10 mouse cellular contexts compared by ENCODE assay signal in genomic region chrX:56839369-56839768, GRCm38 (mm10). TPM values are rescaled to one million over a fixed set of nuclear protein-coding genes. Genes with fewer than 3 reads are reported as not detected.
DNase-seq lines count a peak whose midpoint lies in the region; TF ChIP-seq lines count a peak whose summit lies in the region.
"Had no signal": no experiment of that assay in that cellular context is flagged by ENCODE, and none has a peak within 500 bp of the region (broad histone marks: within the 10 kb centered on the region; RNA-seq: fewer than 3 reads in every experiment).

No protein-coding gene starts in this region.

- no peak for TF ChIP-seq POLR2A in cortical plate, adult 2 months (IDR thresholded peaks at IDR 0.05; ENCODE audit: extremely low read depth, insufficient read depth, low read length)

- intact Hi-C loops in left cerebral cortex, postnatal 14 days (cut with DNase I), result loop anchor here (5.0 to 10.0 kb wide), 2 partner anchors 187 to 305 kb away; no protein-coding TSS in a partner anchor

- TF ChIP-seq CTCF in cortical plate, adult 2 months (IDR thresholded peaks at IDR 0.05; ENCODE audit: extremely low read depth, insufficient read depth, low read length), result peak; percentile 51

- no peak overlapping the region for H3K27ac ChIP-seq in cortical plate, adult 2 months (ENCODE audit: insufficient read depth, low read length)
- H3K27ac ChIP-seq: macrophage; stomach, embryonic 15.5 days had no signal

- no peak overlapping the region for H3K4me3 ChIP-seq in cortical plate, adult 2 months (ENCODE audit: insufficient read depth, low read length)
- H3K4me3 ChIP-seq: stomach, embryonic 15.5 days had no signal

- H3K4me1 ChIP-seq in cortical plate, adult 2 months (ENCODE audit: control insufficient read depth, insufficient read depth, low read length), result no peaks in the 10 kb centered on the region
- H3K4me1 ChIP-seq: stomach, embryonic 15.5 days had no signal

- DNase-seq in cerebellum, adult 11 months, result peak; percentile 6
- DNase-seq in cerebellum, adult 11-12 months, result no peak
- DNase-seq in left cerebral cortex, adult 11 months (ENCODE audit: low spot score), result peak; percentile 0
- DNase-seq in left cerebral cortex, adult 8-10 months (ENCODE audit: low spot score in 2 of 2), result no peak
- peak; percentile 5 for DNase-seq in CD4-positive helper T cell, adult 2 months (ENCODE audit: low read depth, low spot score)
- DNase-seq in left cerebral cortex, postnatal 14 days (ENCODE audit: low spot score in 2 of 2), result peak; percentile 8 to 24
- no peak for DNase-seq in frontal cortex, postnatal 14 days (ENCODE audit: low spot score in 2 of 2)

RNA-seq across cellular contexts. Expression of gene Map7d3, which starts 17.2 kb away (rescaled TPM):
- total RNA-seq in left cerebral cortex, adult 8-10 months (2022), result under 1 TPM in 2 of 4 experiments, not detected in 2; 0.17 to 0.23 TPM
- polyA plus RNA-seq in cortical plate, adult 2 months (2012; rRNA removed), result 0.09 TPM in 1 of 2 replicates, not detected in the other
- total RNA-seq in left cerebral cortex, postnatal 14 days (2021), result under 1 TPM; 0.19 to 0.24 TPM

RNA-seq across cellular contexts. Expression of gene Adgrg4, which starts 30.6 kb away (rescaled TPM):
- not detected for total RNA-seq in left cerebral cortex, adult 8-10 months (2022)
- polyA plus RNA-seq in cortical plate, adult 2 months (2012; rRNA removed), result not detected in 2 replicates
- under 1 TPM in 1 of 2 experiments, not detected in 1; 0.24 TPM for total RNA-seq in left cerebral cortex, postnatal 14 days (2021)
- polyA plus RNA-seq: macrophage had no signal

Comparison
In these comparisons a context has a peak if more than half of its experiments do, and no peak if none do; other contexts are left out.
1. DNase-seq: peak in cerebellum, adult 11 months (single experiment), left cerebral cortex, adult 11 months (single experiment), CD4-positive helper T cell, adult 2 months (single experiment) and left cerebral cortex, postnatal 14 days (2 of 2); none in cerebellum, adult 11-12 months (single experiment), left cerebral cortex, adult 8-10 months (0 of 2) and frontal cortex, postnatal 14 days (0 of 2).